In the genomic region with DNA sequence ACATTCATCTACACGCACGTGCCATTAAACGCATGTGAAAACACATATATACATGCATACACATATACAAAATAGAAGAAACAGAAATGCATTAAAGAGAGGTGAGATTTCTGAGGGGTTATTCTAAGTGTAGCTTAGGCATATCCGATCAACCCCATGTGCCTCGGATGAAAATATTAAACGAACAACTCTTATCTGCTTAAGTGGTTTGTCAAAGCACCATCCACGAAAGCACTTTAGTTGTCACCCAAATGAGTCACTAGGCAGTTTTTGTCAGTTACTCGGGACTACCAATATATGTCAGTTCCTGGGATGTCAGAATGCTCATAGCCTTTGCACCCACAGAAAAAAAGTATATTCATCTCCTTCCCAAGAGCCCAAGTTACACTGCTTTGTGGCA, we compare ENCODE assay signal across 21 mouse cellular contexts. TPM values are rescaled to one million over a fixed set of nuclear protein-coding genes. Genes with fewer than 3 reads are reported as not detected.
DNase-seq lines count a peak whose midpoint lies in the region; ATAC-seq and TF ChIP-seq lines count a peak whose summit lies in the region.
"Had no signal": no experiment of that assay in that cellular context is flagged by ENCODE, and none has a peak within 500 bp of the region (broad histone marks: within the 10 kb centered on the region; RNA-seq: fewer than 3 reads in every experiment).

No protein-coding gene starts in this region.

- no peak for DNase-seq in forebrain, postnatal 0 days
- no peak for DNase-seq in liver, postnatal 0 days
- DNase-seq in liver, embryonic 11.5 days (ENCODE audit: low spot score): no peak
- peak; percentile 77 for DNase-seq in MEL (ENCODE audit: low read depth, low spot score)
- no peak for DNase-seq in right cerebral cortex, postnatal 14 days
- DNase-seq: adrenal gland, adult 2 months; adrenal gland, adult 8-10 months; adrenal gland, postnatal 10 days; adrenal gland, postnatal 14 days; adrenal gland, postnatal 25 days; adrenal gland, postnatal 36 days; B cell, adult 2 months; cerebellum, adult 11 months; cerebellum, adult 11-12 months; cerebellum, adult 18-20 months; cerebellum, adult 2 months had no signal

- no peak overlapping the region for H3K4me2 ChIP-seq in forebrain, postnatal 0 days (ENCODE audit: low read depth)
- H3K4me2 ChIP-seq in forebrain, embryonic 15.5 days (replicated peaks): no peak overlapping the region
- no peak overlapping the region for H3K4me2 ChIP-seq in liver, postnatal 0 days (ENCODE audit: low read depth, low read length)
- no peak overlapping the region for H3K4me2 ChIP-seq in liver, embryonic 11.5 days

- H3K27ac ChIP-seq in forebrain, postnatal 0 days (ENCODE audit: low read depth, low read length): no peak overlapping the region
- no peak overlapping the region for H3K27ac ChIP-seq in forebrain, embryonic 15.5 days (replicated peaks)
- H3K27ac ChIP-seq in liver, postnatal 0 days (ENCODE audit: low read depth): no peak overlapping the region
- H3K27ac ChIP-seq in liver, embryonic 11.5 days (ENCODE audit: low read depth, low read length): no peak overlapping the region
- peak overlapping the region; percentile 76 for H3K27ac ChIP-seq in MEL (ENCODE audit: control insufficient read depth, low read depth, low read length)

- H3K27me3 ChIP-seq in forebrain, postnatal 0 days (ENCODE audit: insufficient read depth, low read length): no peaks in the 10 kb centered on the region
- no peaks in the 10 kb centered on the region for H3K27me3 ChIP-seq in forebrain, embryonic 15.5 days
- no peaks in the 10 kb centered on the region for H3K27me3 ChIP-seq in liver, postnatal 0 days (ENCODE audit: insufficient read depth, low read length)
- H3K27me3 ChIP-seq in liver, embryonic 11.5 days (replicated peaks; ENCODE audit: control insufficient read depth, insufficient read depth, low read length): no peaks in the 10 kb centered on the region
- H3K27me3 ChIP-seq in MEL (ENCODE audit: control insufficient read depth in 1 of 2, insufficient read depth in 2 of 2, low read length in 2 of 2): no peaks in the 10 kb centered on the region
- H3K27me3 ChIP-seq: Patski had no signal

- no peaks in the 10 kb centered on the region for H3K4me1 ChIP-seq in forebrain, postnatal 0 days (ENCODE audit: insufficient read depth)
- no peaks in the 10 kb centered on the region for H3K4me1 ChIP-seq in forebrain, embryonic 15.5 days
- peaks cover 19% of the 10 kb centered on the region for H3K4me1 ChIP-seq in liver, postnatal 0 days (ENCODE audit: insufficient read depth)
- H3K4me1 ChIP-seq in liver, embryonic 11.5 days (replicated peaks; ENCODE audit: control insufficient read depth, insufficient read depth, low read length): peaks cover 8% of the 10 kb centered on the region; the same call in 1 of the 2 replicates
- H3K4me1 ChIP-seq in MEL (ENCODE audit: control insufficient read depth in 1 of 2, insufficient read depth in 2 of 2, low read length in 2 of 2): peaks cover 46 to 68% of the 10 kb centered on the region in 2 experiments

- no peak for TF ChIP-seq CTCF in forebrain, postnatal 0 days (IDR thresholded peaks at IDR 0.05; ENCODE audit: low read depth)
- no peak for TF ChIP-seq CTCF in liver, postnatal 0 days (IDR thresholded peaks at IDR 0.05; ENCODE audit: low read depth)
- no peak for TF ChIP-seq CTCF in MEL (IDR thresholded peaks at IDR 0.05 in 2 of 3, conservative IDR thresholded peaks at IDR 0.05 in 1 of 3; ENCODE audit: control insufficient read depth in 1 of 3, insufficient read depth in 1 of 3, low read depth in 2 of 3, low read length in 3 of 3, poor library complexity in 1 of 3, severe bottlenecking in 1 of 3)

- ATAC-seq in forebrain, postnatal 0 days: peak; percentile 20; the same call in 1 of the 2 replicates
- no peak for ATAC-seq in forebrain, embryonic 15.5 days (replicated peaks)
- no peak for ATAC-seq in liver, postnatal 0 days
- ATAC-seq in liver, embryonic 11.5 days (replicated peaks; ENCODE audit: low FRiP score): no peak
- ATAC-seq: activated CD4-positive, CD25-positive, alpha-beta regulatory T cell, adult 4 months; CD4-positive, CD25-positive, alpha-beta regulatory T cell, adult 4 months; Patski had no signal

- WGBS in forebrain, postnatal 0 days: 86% methylated on average over 8 of the region's 8 CpGs
- 89% methylated on average over 8 of the region's 8 CpGs for WGBS in forebrain, embryonic 15.5 days
- WGBS in liver, postnatal 0 days (ENCODE audit: insufficient replicate concordance): 63% methylated on average over 8 of the region's 8 CpGs
- WGBS in liver, embryonic 11.5 days: 72% methylated on average over 8 of the region's 8 CpGs

- TF ChIP-seq RAD21 in MEL (IDR thresholded peaks at IDR 0.05; ENCODE audit: low read depth, low read length): no peak

- H3K4me3 ChIP-seq in forebrain, postnatal 0 days (ENCODE audit: low read depth, low read length): no peak overlapping the region
- H3K4me3 ChIP-seq in forebrain, embryonic 15.5 days: no peak overlapping the region
- H3K4me3 ChIP-seq in liver, postnatal 0 days (ENCODE audit: low read depth, low read length): no peak overlapping the region
- H3K4me3 ChIP-seq in liver, embryonic 11.5 days (ENCODE audit: low read depth, low read length): no peak overlapping the region
- H3K4me3 ChIP-seq in MEL (ENCODE audit: control insufficient read depth in 1 of 2, insufficient read depth in 1 of 2, low read depth in 2 of 2, low read length in 2 of 2): no peak overlapping the region

- TF ChIP-seq EP300 in liver, postnatal 0 days (IDR thresholded peaks at IDR 0.05; ENCODE audit: low read depth): 0 out of 2 replicates have a peak, but pooled peaks have one; percentile 6
- TF ChIP-seq EP300 in MEL (IDR thresholded peaks at IDR 0.05; ENCODE audit: low read depth in 1 of 2, low read length in 2 of 2): peak; percentile 68 to 80

- H3K79me2 ChIP-seq in MEL (ENCODE audit: control insufficient read depth, insufficient read depth, low read length, poor library complexity): no peaks in the 10 kb centered on the region

- H3K36me3 ChIP-seq in forebrain, postnatal 0 days (ENCODE audit: insufficient read depth): no peaks in the 10 kb centered on the region
- no peaks in the 10 kb centered on the region for H3K36me3 ChIP-seq in forebrain, embryonic 15.5 days
- H3K36me3 ChIP-seq in liver, postnatal 0 days (replicated peaks; ENCODE audit: insufficient read depth, low read length): no peaks in the 10 kb centered on the region
- no peaks in the 10 kb centered on the region for H3K36me3 ChIP-seq in liver, embryonic 11.5 days (ENCODE audit: control insufficient read depth, insufficient read depth, low read length)
- H3K36me3 ChIP-seq in MEL (ENCODE audit: control insufficient read depth in 1 of 2, insufficient read depth in 2 of 2, low read length in 2 of 2): peaks cover 0 to 71% of the 10 kb centered on the region in 2 experiments; a peak in 2 of 4 replicates
- H3K36me3 ChIP-seq: G1E had no signal

- H3K9me3 ChIP-seq in forebrain, postnatal 0 days (ENCODE audit: low read length): no peaks in the 10 kb centered on the region
- H3K9me3 ChIP-seq in forebrain, embryonic 15.5 days: no peaks in the 10 kb centered on the region
- H3K9me3 ChIP-seq in liver, postnatal 0 days (ENCODE audit: low read length): no peaks in the 10 kb centered on the region
- no peaks in the 10 kb centered on the region for H3K9me3 ChIP-seq in liver, embryonic 11.5 days (ENCODE audit: control insufficient read depth, low read length)
- H3K9me3 ChIP-seq in MEL (replicated peaks; ENCODE audit: insufficient read depth, low read length): no peaks in the 10 kb centered on the region
- H3K9me3 ChIP-seq: G1E had no signal

- TF ChIP-seq POLR2A in MEL (IDR thresholded peaks at IDR 0.05; ENCODE audit: control insufficient read depth in 1 of 2, insufficient read depth in 1 of 2, low read depth in 1 of 2, low read length in 2 of 2, poor library complexity in 1 of 2): no peak

- no peak overlapping the region for H3K9ac ChIP-seq in forebrain, postnatal 0 days
- no peak overlapping the region for H3K9ac ChIP-seq in forebrain, embryonic 15.5 days (replicated peaks)
- H3K9ac ChIP-seq in liver, postnatal 0 days (replicated peaks): no peak overlapping the region
- no peak overlapping the region for H3K9ac ChIP-seq in liver, embryonic 11.5 days (ENCODE audit: low read depth, low read length)
- no peak overlapping the region; the same call in 1 of the 2 replicates for H3K9ac ChIP-seq in MEL (ENCODE audit: control insufficient read depth, low read depth, low read length, poor library complexity, severe bottlenecking)

TF ChIP-seq in MEL, 35 proteins besides CTCF, POLR2A, EP300 and RAD21 (continues in another document):
- TF ChIP-seq ETS1 (IDR thresholded peaks at IDR 0.05; ENCODE audit: low read depth, low read length) (peak; percentile 71), RCOR1 (IDR thresholded peaks at IDR 0.05; ENCODE audit: low read depth, low read length) (peak; percentile 34; the same call in 1 of the 2 replicates), MAFK (IDR thresholded peaks at IDR 0.05; ENCODE audit: borderline replicate concordance, low read depth, low read length) (no peak), KAT2A (conservative IDR thresholded peaks at IDR 0.05; ENCODE audit: low read depth, low read length) (no peak), MAX (IDR thresholded peaks at IDR 0.05; ENCODE audit: low read length) (peak; percentile 70; the same call in 1 of the 2 replicates), BHLHE40 (IDR thresholded peaks at IDR 0.05; ENCODE audit: borderline replicate concordance, low read depth, low read length) (no peak; the same call in 1 of the 2 replicates), ZNF384 (IDR thresholded peaks at IDR 0.05; ENCODE audit: low read depth, low read length) (peak; percentile 40; the same call in 1 of the 2 replicates), USF2 (IDR thresholded peaks at IDR 0.05; ENCODE audit: borderline replicate concordance in 1 of 2, insufficient read depth in 1 of 2, low read depth in 1 of 2, low read length in 2 of 2) (no peak), GABPA (IDR thresholded peaks at IDR 0.05; ENCODE audit: low read depth, low read length) (no peak), GATA1 (IDR thresholded peaks at IDR 0.05; ENCODE audit: low read depth, low read length) (peak; percentile 23; the same call in 1 of the 2 replicates), MEF2A (IDR thresholded peaks at IDR 0.05; ENCODE audit: extremely low read depth, insufficient replicate concordance, low read depth, low read length, poor library complexity, severe bottlenecking) (0 out of 2 replicates have a peak, but pooled peaks have one; percentile 23)

RNA-seq across cellular contexts. Expression of gene Irf2, which starts 21.2 kb away (rescaled TPM):
- 3.0 and 8.5 TPM in 2 replicates for total RNA-seq in forebrain, postnatal 0 days (2014; rRNA removed)
- polyA plus RNA-seq in forebrain, postnatal 0 days (2015; fragmentation: Nextera tagmentation; extraction: Ambion mirVana): 5.4 and 9.1 TPM in 2 replicates
- 7.2 and 9.6 TPM in 2 replicates for polyA plus RNA-seq in forebrain, embryonic 15.5 days (2015; fragmentation: Nextera tagmentation; extraction: Ambion mirVana)
- polyA plus RNA-seq in liver, postnatal 0 days (2015; fragmentation: Nextera tagmentation; extraction: Ambion mirVana): 23.1 and 24.3 TPM in 2 replicates
- polyA plus RNA-seq in liver, embryonic 11.5 days (2014; fragmentation: Nextera tagmentation; extraction: Ambion mirVana): 17.7 and 19.7 TPM in 2 replicates
- 4.9 and 5.1 TPM in 2 replicates for total RNA-seq in MEL (2012; rRNA removed)
- 10 to 100 TPM in 1 of 2 experiments, not detected in 1; 19.4 TPM for polyA plus RNA-seq in MEL (2012; ENCODE audit: insufficient read depth in 1 of 2, insufficient read length in 2 of 2, low read depth in 1 of 2, low replicate concordance in 2 of 2, missing spikeins in 1 of 2)
